Mouse (Mus musculus) forebrain, embryonic 10.5 days (tissue): ENCODE measurements at regions not wholly inside any gene's neighbourhood (a gene's known extent, or its start where the extent isn't known, plus 50 kb on each side); places are given as distances from the start of the nearest gene placed in this dataset.

ENCODE experiments used
- DNase-seq: peaks from one replicate; pipeline ENCODE4 v3.0.0-alpha.2; 2017; ENCODE audit warnings: low spot score; ENCODE audit errors: extremely low spot score
- H3K27ac ChIP-seq: fragments of 300-500 bp; sonication (generic); 2 replicates; pipeline ENCODE4 v1.5.1; 2016; ENCODE audit warnings: mild to moderate bottlenecking
- H3K27me3 ChIP-seq: fragments of 300-500 bp; sonication (generic); 2 replicates; pipeline ENCODE4 v1.6.1; 2016; ENCODE audit warnings: mild to moderate bottlenecking; ENCODE audit not compliant: poor library complexity, severe bottlenecking
- H3K36me3 ChIP-seq: fragments of 300-500 bp; sonication (generic); replicated peaks from 2 replicates; pipeline ENCODE4 v1.6.1; 2016; ENCODE audit warnings: mild to moderate bottlenecking, moderate library complexity
- H3K4me1 ChIP-seq: fragments of 300-500 bp; sonication (generic); 2 replicates; pipeline ENCODE4 v1.6.1; 2016
- H3K4me3 ChIP-seq: fragments of 300-500 bp; sonication (generic); 2 replicates; pipeline ENCODE4 v1.5.1; 2016; ENCODE audit warnings: mild to moderate bottlenecking, moderate library complexity
- H3K9me3 ChIP-seq: fragments of 300-500 bp; sonication (generic); 2 replicates; pipeline ENCODE4 v1.6.1; 2016; ENCODE audit warnings: mild to moderate bottlenecking, moderate library complexity
- WGBS: fragments of 180-500 bp; shearing (Covaris S2); methylation state at CpG from one replicate; pipeline ENCODE4 v1.1.7; 2016; 5-methylcytosine and 5-hydroxymethylcytosine counted together

DNA sequence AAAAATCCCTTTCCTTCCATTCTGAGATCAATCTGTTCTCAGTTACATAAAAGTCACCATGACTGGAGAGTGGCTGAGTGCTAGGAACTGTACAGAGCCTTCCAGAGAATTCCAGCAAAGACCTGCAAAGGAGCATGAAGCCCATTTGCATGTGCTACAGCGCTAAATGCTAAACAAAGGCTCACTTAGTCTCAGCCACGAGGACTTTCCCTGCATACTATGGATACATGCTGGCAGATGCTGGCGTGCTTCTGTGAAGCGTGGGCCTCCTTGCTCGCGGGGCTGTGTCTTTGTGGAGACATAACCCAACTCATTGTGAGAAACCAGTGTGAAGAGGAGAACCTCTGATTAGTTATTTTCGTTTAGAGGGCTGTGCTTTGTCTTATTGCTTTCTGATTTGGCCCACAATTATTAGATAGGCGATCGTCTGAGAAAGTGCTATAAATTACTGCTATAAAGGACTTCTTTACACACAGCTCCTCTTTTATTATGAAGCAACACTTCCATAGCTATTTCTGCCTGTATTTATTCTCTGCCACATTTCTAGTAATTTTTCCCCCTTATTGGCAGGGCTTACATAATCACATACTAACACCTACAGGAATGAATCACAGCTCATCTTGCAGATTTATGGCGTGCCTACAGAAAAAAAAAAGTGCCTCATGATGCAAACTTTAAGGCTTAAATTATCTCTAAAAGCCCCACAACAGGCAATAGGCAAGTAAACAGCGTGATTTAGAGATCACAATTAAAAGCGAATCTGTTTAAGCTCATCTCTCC is 58.9 kb upstream of the Mtpn start:
- H3K9me3 ChIP-seq, result no peaks in the 10 kb centered on the region
- DNase-seq, result no peak
- WGBS, result 84% methylated on average over 12 of the region's 12 CpGs
- H3K36me3 ChIP-seq, result no peaks in the 10 kb centered on the region
- no peak overlapping the region for H3K4me3 ChIP-seq
- H3K27ac ChIP-seq, result no peak overlapping the region
- H3K4me1 ChIP-seq, result no peaks in the 10 kb centered on the region
- no peaks in the 10 kb centered on the region for H3K27me3 ChIP-seq

- WGBS, result 94% methylated on average over 2 of the region's 2 CpGs
- Histone ChIP-seq H3K4me3 (no peak overlapping the region), H3K4me1 (no peaks in the 10 kb centered on the region), H3K36me3 (no peaks in the 10 kb centered on the region), H3K9me3 (no peaks in the 10 kb centered on the region), H3K27me3 (no peaks in the 10 kb centered on the region), H3K27ac (no peak overlapping the region)
- no peak for DNase-seq
Observed at GRCm38 (mm10) chr6:35595012-35595411, 55.3 kb upstream of the Mtpn start.

GRCm38 (mm10) chr6:35592234-35592633 is 52.5 kb upstream of the Mtpn start:
- Histone ChIP-seq H3K27ac (no peak overlapping the region), H3K36me3 (no peaks in the 10 kb centered on the region), H3K9me3 (no peaks in the 10 kb centered on the region), H3K27me3 (no peaks in the 10 kb centered on the region), H3K4me3 (no peak overlapping the region), H3K4me1 (no peaks in the 10 kb centered on the region)
- 86% methylated on average over 3 of the region's 3 CpGs for WGBS
- DNase-seq, result no peak
